Comparison of ENCODE assay signal across 8 mouse cellular contexts in the genomic region with DNA sequence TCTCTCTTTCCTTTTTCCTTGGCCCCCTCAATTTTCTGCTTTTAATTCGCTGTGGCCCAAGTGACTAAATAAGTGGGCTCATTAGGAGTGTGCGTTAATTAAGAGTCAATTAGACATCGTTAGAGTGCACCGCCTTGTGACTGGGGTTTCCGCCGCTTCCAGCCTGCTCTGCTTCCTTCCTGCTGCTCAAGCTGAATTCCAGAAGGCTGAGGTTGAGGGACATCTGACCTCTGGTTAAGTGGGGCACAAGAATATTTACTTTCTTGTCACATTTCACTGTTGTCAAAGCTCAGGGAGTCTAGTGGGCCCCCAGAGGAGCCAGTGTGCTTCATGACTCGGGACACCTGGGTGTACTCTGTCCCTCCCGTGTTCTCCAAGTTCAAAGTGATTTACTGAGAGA.
DNase-seq lines count a peak whose midpoint lies in the region; ATAC-seq and TF ChIP-seq lines count a peak whose summit lies in the region.
"Had no signal": no experiment of that assay in that cellular context is flagged by ENCODE, and none has a peak within 500 bp of the region (broad histone marks: within the 10 kb centered on the region; RNA-seq: fewer than 3 reads in every experiment).

No protein-coding gene starts in this region.

- no peak overlapping the region for H3K4me3 ChIP-seq in intestine, embryonic 14.5 days (ENCODE audit: low read depth, low read length)
- no peak overlapping the region for H3K4me3 ChIP-seq in intestine, postnatal 0 days (ENCODE audit: low read depth, low read length)
- no peak overlapping the region for H3K4me3 ChIP-seq in embryonic facial prominence, embryonic 11.5 days (ENCODE audit: low read depth, low read length)
- no peak overlapping the region for H3K4me3 ChIP-seq in small intestine, adult 2 months (ENCODE audit: low read depth, low read length)
- H3K4me3 ChIP-seq: liver, embryonic 13.5 days had no signal

- no peaks in the 10 kb centered on the region for H3K9me3 ChIP-seq in intestine, embryonic 14.5 days (ENCODE audit: control insufficient read depth, low read length)
- no peaks in the 10 kb centered on the region for H3K9me3 ChIP-seq in intestine, postnatal 0 days (ENCODE audit: control insufficient read depth)
- no peaks in the 10 kb centered on the region for H3K9me3 ChIP-seq in embryonic facial prominence, embryonic 11.5 days (replicated peaks; ENCODE audit: control insufficient read depth, low read length)
- H3K9me3 ChIP-seq: liver, embryonic 13.5 days had no signal

- 29% methylated on average over 8 of the region's 8 CpGs for WGBS in intestine, embryonic 14.5 days
- WGBS in intestine, postnatal 0 days, result 50% methylated on average over 8 of the region's 8 CpGs
- WGBS in embryonic facial prominence, embryonic 11.5 days, result 8% methylated on average over 8 of the region's 8 CpGs
- WGBS in small intestine, adult 2 months, result 45% methylated on average over 8 of the region's 8 CpGs

- H3K27ac ChIP-seq in intestine, embryonic 14.5 days (ENCODE audit: low read depth), result peak overlapping the region; percentile 91
- no peak overlapping the region for H3K27ac ChIP-seq in intestine, postnatal 0 days (ENCODE audit: low read depth, low read length)
- H3K27ac ChIP-seq in embryonic facial prominence, embryonic 11.5 days (replicated peaks; ENCODE audit: low read depth, low read length), result peak overlapping the region; percentile 48
- H3K27ac ChIP-seq in small intestine, adult 2 months (ENCODE audit: insufficient read depth, low read depth, low read length), result peak overlapping the region; percentile 70
- H3K27ac ChIP-seq: liver, embryonic 13.5 days had no signal

- peaks cover 58% of the 10 kb centered on the region for H3K4me1 ChIP-seq in intestine, embryonic 14.5 days (replicated peaks; ENCODE audit: control insufficient read depth, insufficient read depth, low read length)
- H3K4me1 ChIP-seq in intestine, postnatal 0 days (replicated peaks; ENCODE audit: control insufficient read depth, insufficient read depth, low read length), result 0 out of 2 replicates have a peak, but pooled peaks cover 2% of the 10 kb centered on the region
- peaks cover 9% of the 10 kb centered on the region for H3K4me1 ChIP-seq in embryonic facial prominence, embryonic 11.5 days (ENCODE audit: control insufficient read depth, insufficient read depth, low read length)
- H3K4me1 ChIP-seq in small intestine, adult 2 months (ENCODE audit: control insufficient read depth, insufficient read depth, insufficient read length, low read length), result no peaks in the 10 kb centered on the region
- H3K4me1 ChIP-seq: liver, embryonic 13.5 days had no signal

- H3K4me2 ChIP-seq in intestine, embryonic 14.5 days (ENCODE audit: low read length), result no peak overlapping the region
- H3K4me2 ChIP-seq in intestine, postnatal 0 days (replicated peaks; ENCODE audit: low read depth), result no peak overlapping the region
- H3K4me2 ChIP-seq in embryonic facial prominence, embryonic 11.5 days (ENCODE audit: low read depth, low read length), result no peak overlapping the region
- H3K4me2 ChIP-seq: liver, embryonic 13.5 days had no signal

- no peaks in the 10 kb centered on the region for H3K36me3 ChIP-seq in intestine, embryonic 14.5 days (ENCODE audit: control insufficient read depth, insufficient read depth, low read length)
- no peaks in the 10 kb centered on the region for H3K36me3 ChIP-seq in intestine, postnatal 0 days (ENCODE audit: control insufficient read depth, insufficient read depth)
- H3K36me3 ChIP-seq in embryonic facial prominence, embryonic 11.5 days (replicated peaks; ENCODE audit: control insufficient read depth, insufficient read depth, low read depth, low read length), result no peaks in the 10 kb centered on the region
- no peaks in the 10 kb centered on the region for H3K36me3 ChIP-seq in small intestine, adult 2 months (ENCODE audit: control insufficient read depth, insufficient read depth, low read length)
- H3K36me3 ChIP-seq: liver, embryonic 13.5 days had no signal

- TF ChIP-seq CTCF in intestine, postnatal 0 days (IDR thresholded peaks at IDR 0.05; ENCODE audit: low read depth), result no peak
- no peak for TF ChIP-seq CTCF in small intestine, adult 2 months (IDR thresholded peaks at IDR 0.05; ENCODE audit: extremely low read depth, insufficient read length, insufficient replicate concordance, low read depth, low read length)

- no peak for ATAC-seq in intestine, embryonic 14.5 days (replicated peaks; ENCODE audit: low FRiP score, low TSS enrichment, low read depth)
- ATAC-seq in intestine, postnatal 0 days, result no peak
- ATAC-seq in embryonic facial prominence, embryonic 11.5 days (replicated peaks; ENCODE audit: insufficient number of reproducible peaks, low FRiP score, low TSS enrichment, low read depth), result no peak

- no peak for DNase-seq in intestine, embryonic 14.5 days (ENCODE audit: low spot score)
- DNase-seq in embryonic facial prominence, embryonic 11.5 days (ENCODE audit: low spot score), result peak; percentile 57
- DNase-seq in kidney, adult 9 months, result peak; percentile 42
- no peak for DNase-seq in layer of hippocampus, adult 8-10 months (ENCODE audit: low spot score in 2 of 2)
- DNase-seq in cerebellum, adult 11-12 months, result no peak
- DNase-seq: liver, embryonic 13.5 days had no signal

- no peaks in the 10 kb centered on the region for H3K27me3 ChIP-seq in intestine, embryonic 14.5 days (replicated peaks; ENCODE audit: control insufficient read depth, insufficient read depth, low read length)
- H3K27me3 ChIP-seq in intestine, postnatal 0 days (replicated peaks; ENCODE audit: control insufficient read depth, insufficient read depth, low read length), result no peaks in the 10 kb centered on the region
- no peaks in the 10 kb centered on the region for H3K27me3 ChIP-seq in embryonic facial prominence, embryonic 11.5 days (ENCODE audit: control insufficient read depth, insufficient read depth, low read length)
- H3K27me3 ChIP-seq in small intestine, adult 2 months (ENCODE audit: control insufficient read depth, insufficient read depth, low read length), result no peaks in the 10 kb centered on the region
- H3K27me3 ChIP-seq: liver, embryonic 13.5 days had no signal

- TF ChIP-seq POLR2A in small intestine, adult 2 months (IDR thresholded peaks at IDR 0.05; ENCODE audit: low read depth, low read length), result no peak

- H3K9ac ChIP-seq in intestine, embryonic 14.5 days (ENCODE audit: low read length), result no peak overlapping the region
- H3K9ac ChIP-seq in intestine, postnatal 0 days (ENCODE audit: low read depth, low read length), result no peak overlapping the region
- no peak overlapping the region for H3K9ac ChIP-seq in embryonic facial prominence, embryonic 11.5 days (replicated peaks; ENCODE audit: low read length)
- H3K9ac ChIP-seq: liver, embryonic 13.5 days had no signal

Comparison
In these comparisons a context has a peak if more than half of its experiments do, and no peak if none do; other contexts are left out.
1. DNase-seq: peak in embryonic facial prominence, embryonic 11.5 days (single experiment) and kidney, adult 9 months (single experiment); none in intestine, embryonic 14.5 days (single experiment), layer of hippocampus, adult 8-10 months (0 of 2) and cerebellum, adult 11-12 months (single experiment).